Mouse (Mus musculus) brain, adult 10 weeks (tissue): ENCODE data around the gene Sycp2l. TPM values are rescaled to one million over a fixed set of nuclear protein-coding genes. Genes with fewer than 3 reads are reported as not detected.

ENCODE experiments used
- polyA plus RNA-seq: library from polyadenylated mRNA; stranded (reverse); fragments of 350-450 nt; fragmentation: Illumina TruSeq; extraction: RNeasy Lipid Tissue Mini Kit (QIAGEN cat#74804); gene quantifications from one replicate; pipeline ENCODE4 v1.2.3, GENCODE M21; 2015; ENCODE audit warnings: low read depth, low replicate concordance

Gene Sycp2l
- 0.22 TPM for polyA plus RNA-seq

DNA sequence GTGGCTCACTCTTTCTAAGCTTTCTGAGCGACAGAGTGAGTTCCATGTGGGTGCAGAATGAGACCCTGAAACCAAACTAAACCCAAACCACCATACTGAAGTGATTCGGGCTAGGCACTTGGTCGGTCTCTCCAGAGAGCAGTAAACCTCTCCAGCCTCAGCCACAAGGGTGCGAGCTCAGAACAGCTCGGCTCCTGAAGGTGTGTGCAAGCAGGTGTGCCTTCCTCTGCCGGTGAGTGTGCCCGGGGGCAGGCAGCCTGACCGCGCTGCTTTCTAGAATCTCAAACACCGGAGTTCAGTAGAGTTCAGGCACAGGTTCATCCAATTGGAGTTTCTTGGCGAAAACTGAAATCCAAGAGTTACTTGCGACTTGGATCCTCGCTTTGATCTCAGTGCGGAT is at the start of gene Sycp2l:
Gene Sycp2l (plus strand): TSS at position 368 of the 400 bp plus-strand sequence.

DNA sequence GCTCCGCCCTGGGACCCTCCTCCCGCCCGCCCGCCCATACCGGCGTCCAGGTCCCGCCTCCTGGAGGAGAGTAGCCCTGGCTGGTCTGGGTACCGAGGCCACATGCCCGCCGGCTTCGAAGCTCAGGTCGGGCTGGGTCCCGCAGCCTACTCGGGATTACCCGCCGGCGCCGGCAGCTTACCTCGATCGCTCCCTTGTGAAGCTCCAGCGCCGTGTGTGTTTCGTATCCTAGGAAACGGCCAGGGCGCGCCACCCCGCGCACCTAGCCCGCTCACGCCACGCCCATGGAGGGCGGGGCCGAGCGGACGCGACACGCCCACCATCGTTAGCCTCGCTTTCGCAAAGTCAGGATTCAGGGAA is 34.7 kb upstream of the Sycp2l start, which contains the start of gene Mak:
Gene Mak (minus strand): TSS at position 286 of the 360 bp plus-strand sequence.

DNA sequence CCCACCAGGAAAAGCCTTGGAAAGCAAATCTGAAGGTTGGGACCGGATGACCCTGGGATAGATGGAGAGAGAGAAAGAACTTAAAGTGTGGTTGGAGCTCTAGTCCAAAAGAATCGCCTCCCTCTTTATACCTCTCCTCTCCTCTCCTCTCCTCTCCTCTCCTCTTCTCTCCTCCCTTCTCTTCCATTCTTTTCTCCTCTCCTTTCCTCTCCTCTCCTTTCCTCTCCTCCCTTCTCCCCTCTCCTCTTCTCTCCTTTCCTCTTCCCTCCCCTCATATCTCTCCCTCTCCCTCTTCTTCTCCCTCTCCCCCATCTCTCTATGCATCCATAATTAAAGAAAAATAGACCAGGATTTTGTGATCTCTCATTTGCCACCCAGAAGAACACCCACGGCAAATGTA is 3.2 kb upstream of the Sycp2l start, which contains the start of gene Gcm2:
Gene Gcm2 (minus strand): TSS at position 101 of the 400 bp plus-strand sequence.

DNA sequence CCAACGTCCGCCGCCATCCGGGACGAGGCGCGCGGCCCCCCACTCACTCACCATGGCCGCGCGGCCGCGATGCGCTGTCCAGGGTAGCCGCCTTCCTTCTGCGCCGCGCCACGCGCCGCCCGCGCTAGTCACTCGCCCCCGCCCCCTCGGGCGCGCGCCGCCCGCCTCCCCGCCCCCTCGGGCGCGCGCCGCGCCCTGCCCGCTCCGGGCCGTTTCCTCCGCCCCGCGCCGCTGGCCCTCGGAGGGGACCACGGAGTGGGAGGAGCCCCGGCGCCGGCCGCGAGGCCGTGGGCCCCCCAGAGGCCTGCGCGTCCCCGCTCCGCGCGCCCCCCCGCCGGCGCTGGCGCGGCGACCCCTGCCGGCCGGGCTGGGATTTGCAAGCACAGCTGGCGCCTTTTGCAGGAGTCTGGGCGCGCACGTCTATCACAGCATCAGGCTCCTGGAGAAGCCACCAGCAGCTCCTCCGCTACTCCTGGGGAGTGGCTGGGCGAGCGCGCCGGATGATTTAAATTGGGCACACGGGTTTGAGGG is 106.3 kb downstream of the Sycp2l start, which contains the start of gene Elovl2:
Gene Elovl2 (minus strand): TSS at position 102 of the 531 bp plus-strand sequence.

Other genes with a start within 250 kb of the Sycp2l start
- 63.2 TPM for gene Pak1ip1, start 113.3 kb upstream of the Sycp2l start, polyA plus RNA-seq
- gene Tmem14c, start 98.0 kb upstream of the Sycp2l start, polyA plus RNA-seq = 128 TPM
- 2.2 TPM for gene Mak, start 34.6 kb upstream of the Sycp2l start, polyA plus RNA-seq
- not detected for gene Gcm2, start 3.3 kb upstream of the Sycp2l start, polyA plus RNA-seq
- 11.2 TPM for gene Elovl2, start 106.1 kb downstream of the Sycp2l start, polyA plus RNA-seq
- 138 TPM for gene Smim13, start 135.5 kb downstream of the Sycp2l start, polyA plus RNA-seq
- gene Gm17364, start 159.7 kb downstream of the Sycp2l start, polyA plus RNA-seq = not detected